Mouse (Mus musculus): ENCODE measurements around the gene Cspg4.

Cspg4 gene

DNA sequence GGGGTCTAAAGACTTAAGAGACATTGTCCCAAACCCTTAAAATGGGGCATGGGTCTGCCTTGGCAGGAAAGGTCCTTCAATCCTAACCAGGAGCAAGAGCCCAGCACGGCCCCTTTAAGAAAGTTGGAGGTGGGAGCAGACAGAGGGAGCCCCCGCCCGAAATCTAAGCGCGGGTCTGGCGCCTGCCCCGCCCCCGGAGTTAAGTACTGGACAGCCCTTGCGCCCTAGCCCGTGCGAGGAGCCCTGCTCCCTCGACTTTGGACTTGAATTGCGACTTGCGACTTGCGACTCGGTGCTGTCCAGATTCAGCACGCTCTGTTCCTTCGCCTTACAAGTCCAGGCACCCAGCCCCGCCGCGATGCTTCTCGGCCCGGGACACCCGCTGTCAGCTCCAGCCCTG, at the start of gene Cspg4:
Gene Cspg4, plus strand, starts transcription at position 202 of the 400 bp plus-strand sequence.
- peak; percentile 81 to 83 for DNase-seq

DNA sequence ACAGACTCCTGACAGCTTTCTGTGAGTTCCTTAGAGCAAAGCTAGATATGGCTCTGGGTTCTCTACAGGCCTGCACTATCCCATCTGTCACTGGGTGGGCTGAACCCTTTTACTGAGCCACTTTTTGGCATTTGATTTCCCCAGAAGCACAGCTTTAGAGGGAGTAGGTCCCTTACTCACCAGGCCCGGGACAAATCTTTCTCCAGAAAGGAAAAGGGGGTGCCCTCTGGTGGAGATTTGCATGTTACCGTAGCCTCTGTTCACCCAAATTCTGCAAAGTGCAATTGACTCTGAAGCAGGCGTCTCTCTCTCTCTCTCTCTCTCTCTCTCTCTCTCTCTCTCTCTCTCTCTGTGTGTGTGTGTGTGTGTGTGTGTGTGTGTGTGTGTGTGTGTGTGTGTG, 39.9 kb upstream of the Cspg4 start:
- DNase-seq, result peak in 1 of 2 experiments; percentile 13

DNA sequence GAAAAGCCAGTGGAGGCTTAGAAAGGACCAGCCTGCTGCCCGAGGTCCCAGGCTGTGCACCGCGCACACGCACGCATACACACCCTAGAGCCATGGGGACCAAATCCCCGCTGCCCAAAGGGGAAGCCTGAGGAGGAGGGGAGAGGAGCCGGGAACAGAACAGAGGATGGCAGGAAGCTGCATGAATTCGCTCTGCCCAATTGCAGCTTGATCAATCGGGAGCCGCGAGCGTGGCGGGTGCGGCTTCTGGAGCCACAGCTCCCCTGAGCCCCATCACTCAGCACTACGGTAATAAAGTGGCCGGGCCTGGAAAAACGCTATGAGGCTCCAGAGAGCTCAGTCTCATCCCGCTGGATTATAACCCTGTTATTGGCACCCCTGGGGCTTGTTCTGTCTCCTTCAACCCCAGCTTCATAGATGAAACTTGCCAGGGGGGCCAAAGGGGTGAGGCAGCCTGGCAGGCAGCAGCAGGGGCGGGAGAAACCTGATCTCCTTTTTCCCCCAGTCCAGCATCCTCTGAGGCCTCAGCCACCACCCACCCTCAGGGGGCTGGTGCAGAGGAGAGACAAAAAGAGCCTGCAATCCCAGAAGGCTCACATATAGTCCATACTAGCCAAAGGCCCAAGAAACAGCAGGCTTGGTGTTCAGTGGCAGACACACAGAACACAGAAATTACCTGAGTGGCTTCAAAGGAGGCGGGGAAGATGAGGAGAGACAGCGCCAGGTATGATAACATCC, 39.2 kb upstream of the Cspg4 start:
- DNase-seq, result no peak

DNA sequence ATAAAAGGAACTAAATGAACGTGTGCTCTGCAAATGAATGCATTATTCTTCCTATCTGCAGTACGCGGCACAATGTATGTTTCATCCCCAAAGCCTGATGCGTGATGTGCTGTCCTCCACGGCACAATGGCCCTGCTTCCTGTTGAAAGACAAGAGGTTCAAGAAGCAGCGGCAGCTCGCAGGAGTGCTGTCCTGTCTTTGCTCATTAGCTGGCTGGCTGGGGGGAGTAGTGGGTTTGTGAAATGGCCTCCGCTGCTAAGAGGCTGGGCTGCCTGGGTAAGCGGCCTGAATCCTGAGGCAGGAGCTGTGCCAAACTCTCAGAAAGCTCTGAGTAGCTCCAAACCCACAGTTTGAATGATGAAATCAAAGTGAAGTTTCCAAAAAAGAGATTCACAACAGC, 36.7 kb upstream of the Cspg4 start:
- DNase-seq, result no peak

GRCm38 (mm10) chr9:56828841-56829240, 36.0 kb upstream of the Cspg4 start:
- DNase-seq, result no peak

DNA sequence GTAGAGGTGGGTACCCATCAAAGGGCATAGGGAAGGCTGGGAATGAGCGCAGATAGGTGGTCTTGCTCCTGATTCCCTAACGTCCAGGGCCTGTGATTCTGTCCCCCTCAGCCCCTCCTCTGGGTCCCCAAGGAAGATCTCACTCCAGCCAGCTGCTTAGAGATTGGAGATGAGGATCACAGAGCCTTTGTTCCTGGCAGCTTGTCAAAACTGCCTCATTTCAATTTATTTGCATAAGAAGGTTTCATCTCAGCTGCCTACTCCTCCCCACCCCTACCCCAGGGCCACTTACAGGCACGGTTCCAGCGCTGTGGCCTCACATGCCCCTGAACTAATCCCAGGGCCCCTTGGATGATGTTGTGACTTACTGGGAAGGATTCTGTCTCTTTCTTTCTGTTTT, 34.7 kb upstream of the Cspg4 start:
- peak in 1 of 2 experiments; percentile 18 for DNase-seq

DNA sequence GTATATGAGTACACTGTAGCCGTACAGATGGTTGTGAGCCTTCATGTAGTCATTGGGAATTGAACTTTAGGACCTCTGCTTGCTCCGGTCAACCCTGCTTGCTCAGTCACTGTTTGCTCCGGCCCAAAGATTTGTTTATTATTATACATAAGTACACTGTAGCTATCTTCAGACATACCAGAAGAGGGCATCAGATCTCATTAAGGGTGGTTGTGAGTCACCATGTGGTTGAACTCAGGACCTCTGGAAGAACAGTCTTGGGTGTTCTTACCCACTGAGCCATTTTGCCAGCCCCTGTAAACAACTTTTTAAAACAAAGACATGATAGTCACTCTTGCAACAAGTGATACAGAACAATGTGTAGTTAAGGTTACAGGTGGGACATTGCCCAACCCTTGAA, 32.9 kb upstream of the Cspg4 start:
- DNase-seq, result no peak

- DNase-seq, result no peak
These were observed 31.9 kb upstream of the Cspg4 start for GRCm38 (mm10) chr9:56832900-56833299.

DNA sequence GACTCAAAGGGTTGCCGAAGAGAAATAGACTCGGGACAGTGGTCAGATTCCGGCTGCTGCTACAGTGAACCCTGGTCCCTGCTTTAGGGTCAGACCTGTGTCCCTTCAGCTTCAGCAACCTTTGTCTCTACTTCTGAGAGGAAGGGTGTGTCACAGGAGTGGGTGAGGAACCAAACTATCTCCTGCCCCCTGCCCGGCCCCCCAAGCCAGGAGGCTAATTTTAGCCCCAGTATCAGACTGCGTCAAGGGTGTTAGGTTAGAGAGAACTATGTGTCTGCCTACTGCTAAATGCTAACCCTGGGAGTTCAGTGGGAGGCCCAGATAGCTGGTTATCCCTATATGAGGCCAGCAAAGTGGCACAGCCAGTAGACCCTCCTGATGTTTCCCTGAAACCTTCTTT, 29.7 kb upstream of the Cspg4 start:
- DNase-seq, result no peak

GRCm38 (mm10) chr9:56840721-56841120, 24.1 kb upstream of the Cspg4 start:
- DNase-seq, result no peak

- DNase-seq, result no peak
These were observed 23.0 kb upstream of the Cspg4 start for GRCm38 (mm10) chr9:56841864-56842263.

DNA sequence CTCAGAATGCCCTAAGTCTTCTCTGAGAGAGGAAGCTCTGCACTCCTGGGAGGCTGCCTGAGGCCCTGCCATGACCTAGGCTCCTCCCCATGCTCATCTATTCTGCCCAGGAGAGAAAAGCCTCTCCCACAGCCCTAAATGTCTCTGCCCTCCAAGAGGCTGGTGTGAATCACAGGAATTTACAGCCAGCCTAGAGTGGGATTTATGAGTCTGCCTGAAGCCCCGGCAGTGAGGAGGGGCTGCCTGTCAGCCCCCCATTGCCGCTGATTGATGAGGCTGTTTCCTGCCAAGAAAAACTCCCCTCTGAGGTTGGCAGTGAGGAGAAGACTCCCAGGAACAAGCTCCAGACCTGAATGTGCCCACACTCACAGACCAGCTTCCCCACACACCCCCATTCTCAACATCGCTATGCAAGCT, 22.5 kb upstream of the Cspg4 start:
- no peak for DNase-seq

GRCm38 (mm10) chr9:56843679-56844188, 21.1 kb upstream of the Cspg4 start:
- DNase-seq, result peak; percentile 54 to 78

DNA sequence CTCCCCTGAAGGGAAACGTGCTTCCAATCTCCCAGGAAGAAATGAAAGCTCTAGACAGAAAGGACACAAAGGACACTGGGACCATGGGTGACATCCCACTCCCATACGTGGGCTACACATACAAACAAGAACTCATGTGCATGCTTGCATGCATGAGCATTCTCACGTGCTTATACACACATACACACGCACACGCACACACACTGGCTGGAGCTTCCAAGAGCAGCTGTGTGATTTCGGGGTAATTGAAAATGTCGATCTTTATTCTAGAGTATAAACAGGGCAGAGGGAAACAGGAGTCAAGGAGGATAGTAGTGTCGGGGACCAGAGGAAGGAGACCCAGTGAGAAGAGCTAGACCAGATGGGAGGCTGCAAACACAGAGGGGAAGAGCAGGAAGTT, 20.2 kb upstream of the Cspg4 start:
- DNase-seq, result no peak

DNA sequence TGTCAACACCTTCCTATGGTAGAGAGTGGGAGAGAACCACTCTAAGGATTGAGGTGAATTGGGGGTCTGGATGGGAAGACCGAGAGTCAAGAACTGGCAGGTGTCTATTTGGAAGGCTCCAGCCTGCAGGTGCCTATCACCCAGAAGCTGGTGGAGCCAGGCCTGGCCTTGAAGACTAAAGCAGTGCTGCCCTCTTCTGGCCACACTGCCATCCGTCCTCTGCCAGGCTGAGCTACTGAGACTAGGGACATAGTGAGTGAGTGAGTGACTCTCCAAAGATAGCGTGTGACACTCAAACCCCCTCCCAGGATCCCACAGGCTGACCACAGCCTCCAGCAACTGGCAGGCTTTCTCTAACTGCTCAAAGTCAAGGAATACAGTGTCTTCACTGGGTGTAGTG, 17.3 kb upstream of the Cspg4 start:
- DNase-seq, result peak; percentile 58 to 78

DNA sequence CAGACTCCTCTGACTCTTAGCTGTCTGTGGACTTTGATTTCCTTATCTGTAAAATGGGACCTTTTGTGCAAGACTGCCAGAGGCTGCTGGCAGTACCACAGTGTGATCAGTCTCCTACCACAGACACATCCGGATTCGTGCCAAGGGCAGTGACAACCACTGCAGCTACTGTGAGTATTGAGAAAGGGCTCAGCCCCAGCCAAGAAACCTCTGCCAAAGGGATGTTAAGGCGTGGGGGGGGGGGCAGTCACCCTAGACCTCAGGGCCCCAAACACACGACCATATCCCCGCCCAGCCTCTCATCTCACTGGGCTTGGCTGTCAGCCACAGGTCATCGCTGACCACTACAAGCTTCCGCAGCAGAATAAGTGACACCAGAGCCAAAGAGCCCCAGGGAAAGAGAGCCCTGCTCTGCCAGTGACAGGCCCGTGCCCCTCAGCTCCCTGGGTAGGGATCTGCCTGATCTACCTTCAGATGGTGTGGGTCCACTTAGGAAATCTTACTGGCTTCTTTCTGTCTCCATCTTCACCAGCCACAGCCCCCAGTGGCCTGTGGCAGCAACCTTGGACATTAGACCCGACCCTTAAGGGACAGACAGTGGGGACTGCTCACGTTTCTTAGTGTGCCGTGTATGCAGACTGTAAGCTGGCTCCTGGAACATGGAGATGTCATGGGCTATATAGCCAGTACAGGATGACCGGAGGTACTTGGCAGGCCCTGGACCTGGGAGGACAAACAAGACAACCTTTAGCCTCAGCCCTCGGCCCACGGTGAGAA, 14.5 kb upstream of the Cspg4 start:
- no peak for DNase-seq

GRCm38 (mm10) chr9:56850905-56851252, 14.0 kb upstream of the Cspg4 start:
- no peak for DNase-seq

DNA sequence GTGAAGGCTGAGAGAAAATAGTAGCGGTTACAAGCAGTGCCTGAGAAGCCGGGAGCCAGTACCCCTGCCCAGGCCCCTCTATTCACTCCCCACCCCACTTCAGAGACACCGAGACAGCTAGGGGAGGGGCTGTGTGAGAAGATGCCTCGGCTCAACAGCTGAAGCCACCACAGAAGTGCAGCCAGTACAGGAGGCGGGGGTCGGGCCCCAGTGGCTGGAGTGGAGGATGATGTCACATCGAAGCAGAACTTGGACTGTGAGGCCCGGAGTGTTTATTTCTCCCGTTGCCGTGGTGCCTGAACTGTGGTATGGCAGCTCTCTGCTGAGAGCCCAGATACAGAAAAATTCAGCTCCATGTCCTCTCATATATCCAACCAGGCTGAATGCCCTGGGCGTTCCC, 13.1 kb upstream of the Cspg4 start:
- DNase-seq, result no peak

DNA sequence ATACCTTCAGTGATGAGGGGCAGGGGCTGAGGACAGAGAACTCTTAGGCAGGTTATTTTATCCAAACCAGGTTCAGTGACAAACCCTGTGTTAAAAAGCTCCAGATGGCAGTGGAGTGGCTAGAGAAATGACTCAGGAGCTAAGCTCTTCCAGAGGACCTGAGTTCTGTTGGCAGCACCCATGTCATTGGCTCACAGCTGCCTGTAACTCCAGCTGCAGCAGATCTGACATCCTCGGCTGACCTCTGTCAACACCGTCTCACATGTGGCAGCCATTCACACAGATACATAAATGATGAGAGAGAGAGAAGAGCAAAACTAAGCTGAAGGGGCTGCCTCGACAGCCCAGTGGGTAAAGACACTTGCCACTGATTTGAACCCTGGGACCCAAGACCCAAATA, 7.4 kb upstream of the Cspg4 start:
- no peak for DNase-seq

DNA sequence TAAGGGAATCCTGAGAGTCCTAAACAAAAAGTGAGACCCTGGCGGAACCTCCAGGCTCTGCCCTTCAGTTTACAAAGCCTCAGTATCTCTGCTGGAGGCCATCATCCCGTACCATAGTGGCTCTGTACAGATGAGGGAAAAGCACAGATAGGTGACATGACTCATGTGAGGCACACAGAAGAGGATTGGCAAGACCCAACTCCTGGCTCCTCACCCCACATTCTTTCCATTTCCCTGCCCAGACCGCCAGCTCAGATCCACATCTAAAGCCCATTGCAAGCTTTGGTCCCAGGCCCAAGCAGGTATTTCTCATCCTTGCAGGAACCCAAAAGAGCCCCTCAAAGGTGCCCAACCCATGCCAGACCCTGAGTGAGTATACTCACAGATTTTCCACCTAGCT, 4.8 kb upstream of the Cspg4 start:
- no peak for DNase-seq

- peak; percentile 27 to 44 for DNase-seq
These were observed 4.2 kb upstream of the Cspg4 start for GRCm38 (mm10) chr9:56860486-56861269.

DNA sequence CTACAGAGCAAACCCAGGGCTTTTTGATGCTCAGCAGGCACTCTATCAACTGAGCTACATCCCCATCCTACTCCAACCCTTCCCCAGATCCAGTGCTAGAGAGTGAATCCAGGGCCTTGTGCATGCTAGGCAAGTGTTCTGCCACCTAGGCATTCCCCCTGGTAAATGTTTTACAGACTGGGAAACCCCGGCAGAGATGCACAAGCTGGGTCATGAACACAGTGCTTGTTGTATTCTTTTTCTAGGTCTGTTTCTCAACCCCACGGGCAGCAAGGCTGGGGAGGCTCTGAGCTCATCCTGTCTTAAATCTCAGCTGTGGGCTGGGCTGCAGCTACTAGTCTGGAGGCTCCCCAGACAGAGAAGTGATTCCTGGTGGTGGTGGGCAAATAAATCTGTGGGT, 2.0 kb upstream of the Cspg4 start:
- DNase-seq, result peak in 1 of 2 experiments; percentile 41

- peak; percentile 31 to 43 for DNase-seq
These were observed 560 bp upstream of the Cspg4 start, which contains the start of gene Odf3l1 for GRCm38 (mm10) chr9:56864216-56864729. Gene Odf3l1, minus strand, starts transcription at chr9:56864679.
